Mouse (Mus musculus) CH12.LX (cell line): ENCODE measurements around the gene Otud1. TPM values are rescaled to one million over a fixed set of nuclear protein-coding genes. Genes with fewer than 3 reads are reported as not detected.

Experiments
- polyA plus RNA-seq: library from polyadenylated mRNA; unstranded; fragments of >175 nt; gene quantifications from 2 replicates; pipeline ENCODE4 v1.2.1, GENCODE M21; 2012; ENCODE audit warnings: low read depth; ENCODE audit not compliant: insufficient read length
- total RNA-seq, 2 experiments: library from RNA; depleted of rRNA; stranded (reverse); fragments of 300-350 nt in 1 of 2; fragments of >200 nt in 1 of 2; gene quantifications; 2 replicates each; pipeline ENCODE4 v1.2.3; 2012 to 2014

Gene Otud1
- total and polyA plus RNA-seq, 3 experiments = 0.13 to 1.5 (median 1.3) TPM

Other genes starting within 250 kb of the Otud1 start
- not detected in 2 replicates for gene Ptf1a, start 212.1 kb upstream of the Otud1 start, total RNA-seq (2012; rRNA removed)
- not detected in 2 replicates for gene Ptf1a, start 212.1 kb upstream of the Otud1 start, total RNA-seq (2014; rRNA removed)
- gene Ptf1a, start 212.1 kb upstream of the Otud1 start, polyA plus RNA-seq = not detected in 2 replicates
- not detected in 2 replicates for gene 4921504E06Rik, start 103.8 kb upstream of the Otud1 start, total RNA-seq (2012; rRNA removed)
- not detected in 2 replicates for gene 4921504E06Rik, start 103.8 kb upstream of the Otud1 start, total RNA-seq (2014; rRNA removed)
- not detected in 2 replicates for gene 4921504E06Rik, start 103.8 kb upstream of the Otud1 start, polyA plus RNA-seq